Mouse (Mus musculus) olfactory bulb, adult 2 months (tissue): ENCODE data around the gene Stxbp2. TPM values are rescaled to one million over a fixed set of nuclear protein-coding genes. Genes with fewer than 3 reads are reported as not detected.

Source experiments
- H3K27ac ChIP-seq: fragments of 200-500 bp; 2 replicates; pipeline ENCODE4 v1.5.1; 2012; ENCODE audit warnings: low read depth, low read length; ENCODE audit not compliant: insufficient read depth
- H3K4me1 ChIP-seq: fragments of 200-500 bp; 2 replicates; pipeline ENCODE4 v1.6.1; 2012; ENCODE audit warnings: low read length; ENCODE audit not compliant: control insufficient read depth, insufficient read depth
- H3K4me3 ChIP-seq: fragments of 200-500 bp; 2 replicates; pipeline ENCODE4 v1.5.1; 2012; ENCODE audit warnings: mild to moderate bottlenecking, low read depth, low read length, moderate library complexity; ENCODE audit not compliant: insufficient read depth
- CTCF ChIP-seq: fragments of 200-500 bp; IDR thresholded peaks from 2 replicates; pipeline ENCODE4 v1.5.1; 2012; ENCODE audit warnings: low read depth, mild to moderate bottlenecking, low read length, moderate library complexity; ENCODE audit not compliant: insufficient read depth
- POLR2A ChIP-seq: fragments of 200-500 bp; IDR thresholded peaks from 2 replicates; pipeline ENCODE4 v1.6.1; 2012; ENCODE audit warnings: mild to moderate bottlenecking, low read depth, low read length, moderate library complexity; ENCODE audit not compliant: insufficient read depth
- WGBS: fragments of 180-500 bp; shearing (Covaris S2); methylation state at CpG from one replicate; pipeline ENCODE4 v1.1.7; 2018; 5-methylcytosine and 5-hydroxymethylcytosine counted together
- polyA plus RNA-seq: library from polyadenylated mRNA; stranded (reverse); fragments of >200 nt; gene quantifications from 2 replicates; pipeline ENCODE4 v1.2.4, GENCODE M21; 2012; ENCODE audit warnings: low replicate concordance; ENCODE audit not compliant: missing spikeins, insufficient read depth, insufficient read length

Stxbp2 gene
- polyA plus RNA-seq, 1 experiment: not detected

DNA sequence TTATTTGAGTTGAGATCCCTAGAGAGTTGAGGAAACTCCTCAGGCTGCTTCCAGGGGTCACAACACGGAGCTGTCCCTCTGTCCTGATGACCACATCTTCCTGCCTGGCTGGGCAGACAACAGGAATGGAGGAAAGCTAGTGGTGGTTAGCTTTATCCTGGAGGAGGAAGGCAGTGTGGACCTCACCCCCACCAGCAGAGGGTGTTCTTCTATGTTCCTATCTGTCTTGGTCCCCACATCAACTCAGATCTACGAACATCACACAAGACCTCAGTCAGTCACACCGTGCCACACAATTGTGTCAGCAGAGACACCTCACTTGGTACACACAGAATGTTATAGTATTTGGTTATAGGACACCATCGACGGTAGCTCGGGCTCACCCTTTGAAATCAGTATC is 56.8 kb downstream of the Stxbp2 start:
- Histone ChIP-seq H3K4me1 (no peaks in the 10 kb centered on the region), H3K4me3 (no peak overlapping the region), H3K27ac (no peak overlapping the region)
- no peak for TF ChIP-seq POLR2A
- no peak for TF ChIP-seq CTCF
- WGBS: 81% methylated on average over 6 of the region's 6 CpGs

DNA sequence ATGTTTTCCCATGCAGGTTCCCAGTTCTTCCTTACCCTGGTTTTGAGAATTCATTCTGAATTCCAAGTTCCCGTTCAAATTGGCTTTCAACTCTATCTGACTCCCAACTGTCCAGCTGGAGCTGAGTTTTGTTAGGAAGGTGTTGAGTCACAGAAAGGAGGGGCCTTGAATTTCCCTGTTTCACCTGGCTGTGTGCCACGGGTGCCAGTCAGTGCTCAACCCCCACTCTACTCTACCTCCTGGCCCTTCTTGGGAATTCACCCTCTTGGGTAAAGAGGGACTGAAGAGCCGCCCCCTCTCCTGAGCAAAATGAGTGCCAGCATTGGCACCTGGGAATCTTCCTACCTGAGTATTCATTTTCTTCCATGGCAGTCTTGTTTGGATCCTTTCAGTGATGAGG is 60.0 kb downstream of the Stxbp2 start:
- no peak overlapping the region for H3K4me3 ChIP-seq
- H3K27ac ChIP-seq: no peak overlapping the region
- WGBS: 68% methylated on average over 3 of the region's 3 CpGs
- no peaks in the 10 kb centered on the region for H3K4me1 ChIP-seq
- TF ChIP-seq CTCF: no peak
- TF ChIP-seq POLR2A: no peak

Other genes starting within 250 kb of the Stxbp2 start
- gene Arhgef18, start 237.9 kb upstream of the Stxbp2 start, polyA plus RNA-seq: not detected in 2 replicates
- gene Pex11g, start 163.3 kb upstream of the Stxbp2 start, polyA plus RNA-seq: not detected in 2 replicates
- not detected in 2 replicates for gene Tex45, start 160.1 kb upstream of the Stxbp2 start, polyA plus RNA-seq
- gene Zfp358, start 137.8 kb upstream of the Stxbp2 start, polyA plus RNA-seq: not detected in 2 replicates
- gene Mcoln1, start 130.5 kb upstream of the Stxbp2 start, polyA plus RNA-seq: 296 TPM in 1 of 2 replicates, not detected in the other
- gene Pnpla6, start 115.6 kb upstream of the Stxbp2 start, polyA plus RNA-seq: not detected in 2 replicates
- gene C330021F23Rik, start 63.0 kb upstream of the Stxbp2 start, polyA plus RNA-seq: not detected in 2 replicates
- not detected in 2 replicates for gene Camsap3, start 43.7 kb upstream of the Stxbp2 start, polyA plus RNA-seq
- gene Xab2, start 9.6 kb upstream of the Stxbp2 start, polyA plus RNA-seq: not detected in 2 replicates
- gene Pet100, start 9.4 kb upstream of the Stxbp2 start, polyA plus RNA-seq: not detected in 2 replicates
- not detected in 2 replicates for gene Pcp2, start 5.4 kb upstream of the Stxbp2 start, polyA plus RNA-seq
- not detected in 2 replicates for gene Retn, start 24.8 kb downstream of the Stxbp2 start, polyA plus RNA-seq
- gene Mcemp1, start 34.8 kb downstream of the Stxbp2 start, polyA plus RNA-seq: not detected in 2 replicates
- not detected in 2 replicates for gene Fcor, start 41.4 kb downstream of the Stxbp2 start, polyA plus RNA-seq
- gene Trappc5, start 45.3 kb downstream of the Stxbp2 start, polyA plus RNA-seq: not detected in 2 replicates
- gene Fcer2a, start 63.2 kb downstream of the Stxbp2 start, polyA plus RNA-seq: not detected in 2 replicates
- not detected in 2 replicates for gene Clec4g, start 89.7 kb downstream of the Stxbp2 start, polyA plus RNA-seq
- gene Cd209a, start 118.0 kb downstream of the Stxbp2 start, polyA plus RNA-seq: not detected in 2 replicates
- not detected in 2 replicates for gene Cd209e, start 223.4 kb downstream of the Stxbp2 start, polyA plus RNA-seq
- not detected in 2 replicates for gene Cd209d, start 247.6 kb downstream of the Stxbp2 start, polyA plus RNA-seq